Mouse (Mus musculus): Measurements from ENCODE around the gene Supt7l. TPM values are rescaled to one million over a fixed set of nuclear protein-coding genes. Genes with fewer than 3 reads are reported as not detected.

Gene Supt7l
- polyA plus RNA-seq, 1 experiment: 9.5 TPM

DNA sequence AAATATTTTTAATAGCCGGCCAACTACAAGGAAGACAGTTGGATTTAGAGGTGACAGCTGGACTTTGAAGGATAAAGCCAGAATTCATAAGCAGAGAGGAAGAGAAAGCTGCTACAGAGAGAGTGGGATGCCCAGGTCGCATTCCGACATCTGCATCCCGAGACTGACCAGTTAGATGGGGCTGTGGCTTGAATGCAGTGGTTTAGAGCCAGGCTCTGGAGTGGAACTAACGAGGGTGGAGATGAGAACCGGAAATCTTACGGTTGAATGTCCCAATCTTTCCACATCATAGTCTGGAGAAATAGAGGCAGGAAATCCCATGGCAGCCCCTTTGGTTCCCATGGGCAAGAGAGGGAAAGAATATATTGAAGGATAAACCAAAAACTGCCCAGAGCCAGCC lies 38.4 kb upstream of the Supt7l start:
- no peaks in the 10 kb centered on the region for H3K36me3 ChIP-seq (ENCODE audit: control insufficient read depth, insufficient read depth)
- no peaks in the 10 kb centered on the region for H3K27me3 ChIP-seq (ENCODE audit: control insufficient read depth, insufficient read depth, insufficient read length)
- H3K79me2 ChIP-seq (ENCODE audit: control insufficient read depth, insufficient read depth): no peaks in the 10 kb centered on the region
- no peak overlapping the region for H3K4me3 ChIP-seq (ENCODE audit: insufficient read depth, poor library complexity, severe bottlenecking)
- TF ChIP-seq MYOD1 (IDR thresholded peaks at IDR 0.05; ENCODE audit: control insufficient read depth, insufficient read length, low read depth) (no peak), USF1 (IDR thresholded peaks at IDR 0.05; ENCODE audit: low read depth) (no peak)
- no peak overlapping the region for H3ac ChIP-seq (ENCODE audit: control insufficient read depth, insufficient read length, low read depth)
- no peaks in the 10 kb centered on the region for H3K79me3 ChIP-seq (ENCODE audit: low read depth)

DNA sequence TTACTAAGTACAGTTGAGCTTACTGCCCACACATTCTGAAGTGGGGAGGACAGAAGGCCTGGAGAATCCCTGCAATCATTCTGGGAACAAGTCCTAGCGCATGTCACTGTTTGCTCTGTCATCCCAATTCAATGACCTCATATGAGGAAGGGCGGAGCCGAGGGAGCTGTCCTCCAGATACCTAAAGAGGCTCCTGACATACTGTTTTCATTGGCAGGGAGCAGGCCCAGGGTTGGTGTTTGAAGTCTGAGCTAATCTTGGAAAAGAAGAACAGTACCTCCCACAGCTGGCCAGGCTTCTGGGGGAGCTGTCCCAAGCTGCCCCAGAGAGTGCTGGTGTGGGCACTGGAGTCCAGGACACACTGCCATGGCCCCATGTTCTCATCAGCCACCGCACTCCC lies 37.4 kb upstream of the Supt7l start:
- H3K79me3 ChIP-seq (ENCODE audit: low read depth): no peaks in the 10 kb centered on the region
- no peak for TF ChIP-seq MYOD1 (IDR thresholded peaks at IDR 0.05; ENCODE audit: control insufficient read depth, insufficient read length, low read depth)
- no peak for TF ChIP-seq FOSL1 (IDR thresholded peaks at IDR 0.05; ENCODE audit: insufficient read depth, low read length, poor library complexity, severe bottlenecking)
- no peak for TF ChIP-seq CTCF (IDR thresholded peaks at IDR 0.05; ENCODE audit: control insufficient read depth, insufficient read depth, insufficient read length)
- no peaks in the 10 kb centered on the region for H3K79me2 ChIP-seq (ENCODE audit: control insufficient read depth, insufficient read depth)
- H3K27me3 ChIP-seq (ENCODE audit: control insufficient read depth, insufficient read depth, insufficient read length): no peaks in the 10 kb centered on the region
- H3K36me3 ChIP-seq (ENCODE audit: control insufficient read depth, insufficient read depth): peaks cover 10% of the 10 kb centered on the region
- H3K4me3 ChIP-seq (ENCODE audit: insufficient read depth, poor library complexity, severe bottlenecking): no peak overlapping the region
- no peak overlapping the region for H3ac ChIP-seq (ENCODE audit: control insufficient read depth, insufficient read length, low read depth)

DNA sequence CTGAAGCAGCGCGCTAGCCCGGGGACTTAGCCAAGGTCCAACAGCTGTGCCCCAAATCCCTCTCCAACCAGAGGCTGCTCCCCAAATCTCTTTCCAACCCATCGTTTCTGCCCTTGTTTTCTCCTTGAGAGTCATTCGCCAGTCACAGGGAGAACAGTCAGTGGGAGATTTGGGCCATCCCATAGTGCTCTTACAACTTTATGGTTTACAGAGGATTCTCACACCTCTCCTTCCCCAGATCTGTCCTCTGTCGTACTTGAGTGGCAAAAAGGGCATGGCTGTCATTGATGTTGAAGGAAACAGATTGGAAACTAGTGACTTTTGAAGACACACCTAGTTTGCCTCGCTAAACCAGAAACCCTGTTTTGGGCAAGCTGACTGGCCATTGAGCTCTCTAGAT lies 36.3 kb upstream of the Supt7l start:
- no peaks in the 10 kb centered on the region for H3K27me3 ChIP-seq (ENCODE audit: control insufficient read depth, insufficient read depth, insufficient read length)
- peaks cover 10% of the 10 kb centered on the region for H3K36me3 ChIP-seq (ENCODE audit: control insufficient read depth, insufficient read depth)
- no peak overlapping the region for H3ac ChIP-seq (ENCODE audit: control insufficient read depth, insufficient read length, low read depth)
- H3K79me3 ChIP-seq (ENCODE audit: low read depth): no peaks in the 10 kb centered on the region
- TF ChIP-seq CEBPB (IDR thresholded peaks at IDR 0.05; ENCODE audit: low read depth) (no peak), MYOD1 (IDR thresholded peaks at IDR 0.05; ENCODE audit: control insufficient read depth, insufficient read length, low read depth) (no peak), USF1 (IDR thresholded peaks at IDR 0.05; ENCODE audit: low read depth) (no peak), FOSL1 (IDR thresholded peaks at IDR 0.05; ENCODE audit: insufficient read depth, low read length, poor library complexity, severe bottlenecking) (no peak), CTCF (IDR thresholded peaks at IDR 0.05; ENCODE audit: control insufficient read depth, insufficient read depth, insufficient read length) (no peak), MYOG (IDR thresholded peaks at IDR 0.05; ENCODE audit: control insufficient read depth, extremely low read depth, insufficient read length) (no peak), MAX (IDR thresholded peaks at IDR 0.05) (no peak)
- no peaks in the 10 kb centered on the region for H3K79me2 ChIP-seq (ENCODE audit: control insufficient read depth, insufficient read depth)
- H3K4me3 ChIP-seq (ENCODE audit: insufficient read depth, poor library complexity, severe bottlenecking): no peak overlapping the region

DNA sequence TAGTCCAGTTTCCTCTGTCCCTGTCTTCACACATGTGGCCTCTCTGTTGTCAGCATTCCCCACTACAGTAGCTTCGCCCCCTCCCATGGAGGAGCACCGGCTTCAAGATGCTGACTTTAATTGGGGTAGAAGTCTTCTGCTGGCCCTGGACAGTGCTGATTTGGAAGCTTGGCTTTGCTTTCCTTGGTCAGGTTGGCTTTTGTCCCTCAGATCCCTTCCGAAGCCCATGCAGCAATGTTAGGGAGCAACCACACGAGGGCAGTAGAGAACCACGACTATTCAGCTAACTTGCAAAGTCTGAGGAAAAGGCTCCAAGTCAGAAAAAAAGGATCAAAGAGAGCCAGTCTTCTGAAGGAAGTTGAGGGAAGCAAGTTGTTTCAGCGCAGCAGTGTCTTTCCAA lies 35.9 kb upstream of the Supt7l start:
- Histone ChIP-seq H3ac (ENCODE audit: control insufficient read depth, insufficient read length, low read depth) (no peak overlapping the region), H3K36me3 (ENCODE audit: control insufficient read depth, insufficient read depth) (peaks cover 13% of the 10 kb centered on the region)

DNA sequence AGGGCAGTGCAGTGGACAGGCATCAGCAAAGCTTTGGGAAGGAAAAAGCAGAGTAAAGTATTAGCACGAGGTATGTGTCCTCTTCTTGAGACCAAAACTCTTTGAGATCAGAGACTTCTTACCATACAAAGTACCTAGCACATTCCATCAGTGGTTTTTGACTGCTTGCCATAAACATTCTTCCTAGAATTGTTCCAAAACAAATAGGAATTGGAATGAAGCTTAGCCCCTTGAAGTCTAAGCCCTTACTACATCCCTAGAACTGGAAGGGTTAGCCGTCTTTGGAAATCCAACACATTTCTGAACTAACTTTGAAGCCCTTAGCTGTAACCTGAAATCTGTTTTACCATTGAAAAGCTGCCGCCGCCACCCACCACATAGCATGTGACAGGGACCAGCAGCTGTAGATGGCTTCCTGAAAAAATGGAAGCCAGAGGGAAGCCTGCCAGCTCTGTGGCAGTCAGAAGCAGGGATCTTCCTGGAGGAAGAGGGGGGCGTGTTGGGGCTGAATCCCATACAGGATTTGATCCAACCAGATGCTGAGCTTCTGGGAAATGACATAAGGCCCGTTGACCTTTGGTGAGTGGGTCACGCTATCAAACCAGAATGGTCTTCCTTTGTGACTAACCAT lies 34.5 kb upstream of the Supt7l start:
- Histone ChIP-seq H3K27me3 (ENCODE audit: control insufficient read depth, insufficient read depth, insufficient read length) (no peaks in the 10 kb centered on the region), H3K36me3 (ENCODE audit: control insufficient read depth, insufficient read depth) (peaks cover 26% of the 10 kb centered on the region), H3K79me3 (ENCODE audit: low read depth) (no peaks in the 10 kb centered on the region), H3K4me3 (ENCODE audit: insufficient read depth, poor library complexity, severe bottlenecking) (no peak overlapping the region), H3ac (ENCODE audit: control insufficient read depth, insufficient read length, low read depth) (no peak overlapping the region), H3K79me2 (ENCODE audit: control insufficient read depth, insufficient read depth) (no peaks in the 10 kb centered on the region)
- TF ChIP-seq CTCF (IDR thresholded peaks at IDR 0.05; ENCODE audit: control insufficient read depth, insufficient read depth, insufficient read length) (no peak), MYOD1 (IDR thresholded peaks at IDR 0.05; ENCODE audit: control insufficient read depth, insufficient read length, low read depth) (no peak), USF1 (IDR thresholded peaks at IDR 0.05; ENCODE audit: low read depth) (no peak), FOSL1 (IDR thresholded peaks at IDR 0.05; ENCODE audit: insufficient read depth, low read length, poor library complexity, severe bottlenecking) (no peak), CEBPB (IDR thresholded peaks at IDR 0.05; ENCODE audit: low read depth) (no peak), MYOG (IDR thresholded peaks at IDR 0.05; ENCODE audit: control insufficient read depth, extremely low read depth, insufficient read length) (no peak), MAX (IDR thresholded peaks at IDR 0.05) (no peak)

More for the DNA sequence above, 35.9 kb upstream of the Supt7l start:
- Histone ChIP-seq H3K79me2 (ENCODE audit: control insufficient read depth, insufficient read depth) (no peaks in the 10 kb centered on the region), H3K4me3 (ENCODE audit: insufficient read depth, poor library complexity, severe bottlenecking) (no peak overlapping the region), H3K79me3 (ENCODE audit: low read depth) (no peaks in the 10 kb centered on the region), H3K27me3 (ENCODE audit: control insufficient read depth, insufficient read depth, insufficient read length) (no peaks in the 10 kb centered on the region)
- TF ChIP-seq MYOD1 (IDR thresholded peaks at IDR 0.05; ENCODE audit: control insufficient read depth, insufficient read length, low read depth): no peak
- peak; percentile 44 for TF ChIP-seq CTCF (IDR thresholded peaks at IDR 0.05; ENCODE audit: control insufficient read depth, insufficient read depth, insufficient read length)

DNA sequence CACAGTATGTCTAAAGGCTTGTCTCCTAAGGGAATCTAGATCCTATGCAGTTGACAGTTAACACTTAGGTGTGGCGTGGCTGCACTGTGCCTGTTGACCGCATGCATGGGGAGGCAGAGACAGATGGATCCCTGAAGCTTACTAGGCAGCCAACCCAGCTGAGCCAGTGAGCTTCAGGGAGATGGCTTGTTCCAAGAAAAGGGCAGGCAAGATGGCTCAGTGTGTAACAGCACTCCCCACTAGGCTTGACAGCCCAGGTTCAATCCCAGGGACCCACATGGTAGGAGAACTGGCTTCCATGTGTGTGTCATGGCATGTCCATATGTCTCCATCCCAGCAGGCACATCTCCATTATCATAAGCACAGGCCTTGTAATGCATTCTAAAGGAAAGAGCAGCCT lies 32.7 kb upstream of the Supt7l start:
- Histone ChIP-seq H3K27me3 (ENCODE audit: control insufficient read depth, insufficient read depth, insufficient read length) (no peaks in the 10 kb centered on the region), H3K79me2 (ENCODE audit: control insufficient read depth, insufficient read depth) (no peaks in the 10 kb centered on the region), H3ac (ENCODE audit: control insufficient read depth, insufficient read length, low read depth) (no peak overlapping the region), H3K36me3 (ENCODE audit: control insufficient read depth, insufficient read depth) (peaks cover 42% of the 10 kb centered on the region), H3K79me3 (ENCODE audit: low read depth) (no peaks in the 10 kb centered on the region), H3K4me3 (ENCODE audit: insufficient read depth, poor library complexity, severe bottlenecking) (no peak overlapping the region)
- TF ChIP-seq USF1 (IDR thresholded peaks at IDR 0.05; ENCODE audit: low read depth) (no peak), CTCF (IDR thresholded peaks at IDR 0.05; ENCODE audit: control insufficient read depth, insufficient read depth, insufficient read length) (no peak), MAX (IDR thresholded peaks at IDR 0.05) (no peak), MYOG (IDR thresholded peaks at IDR 0.05; ENCODE audit: control insufficient read depth, extremely low read depth, insufficient read length) (no peak), FOSL1 (IDR thresholded peaks at IDR 0.05; ENCODE audit: insufficient read depth, low read length, poor library complexity, severe bottlenecking) (no peak), CEBPB (IDR thresholded peaks at IDR 0.05; ENCODE audit: low read depth) (no peak), MYOD1 (IDR thresholded peaks at IDR 0.05; ENCODE audit: control insufficient read depth, insufficient read length, low read depth) (no peak)

All from C2C12 (cell line).